Mouse (Mus musculus) kidney, embryonic 16.5 days (tissue): ENCODE measurements at regions not wholly inside any gene's neighbourhood (a gene's known extent, or its start where the extent isn't known, plus 50 kb on each side); places are given as distances from the start of the nearest gene placed in this dataset.

Experiments used
- ATAC-seq: fragments of 200-750 bp; cut with Nextera tagmentation; 2 replicates; pipeline ENCODE4 v1.8.0; 2017; ENCODE audit warnings: moderate TSS enrichment; ENCODE audit not compliant: low FRiP score, low TSS enrichment
- H3K27ac ChIP-seq: fragments of 300-500 bp; sonication (generic); 2 replicates; pipeline ENCODE4 v1.5.1; 2014; ENCODE audit warnings: low read length
- H3K27me3 ChIP-seq: fragments of 300-500 bp; sonication (generic); 2 replicates; pipeline ENCODE4 v1.6.1; 2014; ENCODE audit warnings: low read length, control low read depth, mixed read lengths; ENCODE audit not compliant: insufficient read depth
- H3K36me3 ChIP-seq: fragments of 300-500 bp; sonication (generic); 2 replicates; pipeline ENCODE4 v1.6.1; 2014; ENCODE audit warnings: low read length, control low read depth, mixed read lengths; ENCODE audit not compliant: insufficient read depth
- H3K4me1 ChIP-seq: fragments of 300-500 bp; sonication (generic); 2 replicates; pipeline ENCODE4 v1.6.1; 2014; ENCODE audit warnings: low read length, control low read depth, mixed read lengths; ENCODE audit not compliant: insufficient read depth
- H3K4me2 ChIP-seq: fragments of 300-500 bp; sonication (generic); replicated peaks from 2 replicates; pipeline ENCODE4 v1.6.1; 2014; ENCODE audit warnings: low read depth, low read length
- H3K4me3 ChIP-seq: fragments of 300-500 bp; sonication (generic); 2 replicates; pipeline ENCODE4 v1.5.1; 2014; ENCODE audit warnings: mild to moderate bottlenecking, low read length
- H3K9ac ChIP-seq: fragments of 300-500 bp; sonication (generic); replicated peaks from 2 replicates; pipeline ENCODE4 v1.6.1; 2014; ENCODE audit warnings: low read length
- H3K9me3 ChIP-seq: fragments of 300-500 bp; sonication (generic); 2 replicates; pipeline ENCODE4 v1.6.1; 2016; ENCODE audit warnings: low read length, control low read depth
- WGBS: fragments of 180-500 bp; shearing (Covaris S2); extraction: QIAGEN DNeasy Blood & Tissue Kit; methylation state at CpG from one replicate; pipeline ENCODE4 v1.1.7; 2014; 5-methylcytosine and 5-hydroxymethylcytosine counted together

DNA sequence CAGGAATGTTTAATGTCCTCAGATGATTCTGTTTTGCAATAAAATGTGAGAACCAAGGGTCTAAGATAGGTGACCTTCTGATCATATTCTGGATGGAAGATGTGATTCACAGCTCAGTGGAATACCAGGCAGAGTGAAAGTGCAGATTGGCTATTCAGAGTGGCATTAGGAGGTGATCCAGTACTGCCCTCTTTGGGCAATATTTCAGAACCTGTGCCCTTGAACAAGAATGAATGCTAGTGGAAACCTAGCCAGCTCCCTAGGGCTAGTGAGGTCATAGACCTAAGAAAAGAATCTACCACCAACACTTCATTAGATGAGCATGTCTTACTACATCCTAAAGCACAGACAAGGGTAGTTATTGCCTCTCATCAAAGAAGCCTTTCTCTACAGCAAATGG, 372.7 kb upstream of the Trib2 start:
- Histone ChIP-seq H3K9ac (no peak overlapping the region), H3K27ac (no peak overlapping the region), H3K4me1 (peaks cover 12% of the 10 kb centered on the region; the same call in 1 of the 2 replicates), H3K36me3 (no peaks in the 10 kb centered on the region), H3K9me3 (no peaks in the 10 kb centered on the region), H3K27me3 (0 out of 2 replicates have a peak, but pooled peaks cover under 1% of the 10 kb centered on the region), H3K4me2 (no peak overlapping the region), H3K4me3 (no peak overlapping the region)
- ATAC-seq = no peak

DNA sequence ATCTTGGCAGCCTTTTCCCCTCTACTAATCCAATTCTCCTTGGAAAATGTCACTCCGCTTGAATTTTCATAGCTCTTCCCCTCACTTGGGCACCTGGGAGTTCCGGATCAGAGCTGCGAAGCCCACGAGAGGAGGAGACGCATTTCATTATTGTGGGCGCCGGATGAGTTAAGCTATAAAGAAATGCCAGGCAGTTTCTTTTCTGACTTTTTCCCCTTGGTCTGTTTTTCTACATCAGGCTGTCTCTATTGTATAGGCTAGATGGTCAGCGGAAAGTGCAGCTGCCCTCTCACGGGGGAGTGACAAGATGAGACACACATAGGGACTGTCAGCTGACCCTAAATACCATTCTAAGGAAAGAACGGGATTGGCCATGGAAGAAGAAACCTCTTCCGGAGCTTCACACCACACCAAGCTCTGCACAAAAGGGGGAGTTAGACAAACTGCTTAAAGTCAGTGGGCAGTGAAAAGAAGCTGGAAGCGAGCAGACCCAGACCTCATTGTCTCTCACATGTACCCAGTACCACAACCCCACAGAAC, 369.3 kb upstream of the Trib2 start:
- Histone ChIP-seq H3K27me3 (0 out of 2 replicates have a peak, but pooled peaks cover 4% of the 10 kb centered on the region), H3K4me1 (peaks cover 8% of the 10 kb centered on the region; the same call in 1 of the 2 replicates), H3K4me3 (no peak overlapping the region), H3K27ac (no peak overlapping the region), H3K9ac (no peak overlapping the region), H3K9me3 (no peaks in the 10 kb centered on the region), H3K36me3 (no peaks in the 10 kb centered on the region), H3K4me2 (peak overlapping the region; percentile 10; the same call in 1 of the 2 replicates)
- 52% methylated on average over 12 of the region's 12 CpGs for WGBS
- no peak for ATAC-seq

DNA sequence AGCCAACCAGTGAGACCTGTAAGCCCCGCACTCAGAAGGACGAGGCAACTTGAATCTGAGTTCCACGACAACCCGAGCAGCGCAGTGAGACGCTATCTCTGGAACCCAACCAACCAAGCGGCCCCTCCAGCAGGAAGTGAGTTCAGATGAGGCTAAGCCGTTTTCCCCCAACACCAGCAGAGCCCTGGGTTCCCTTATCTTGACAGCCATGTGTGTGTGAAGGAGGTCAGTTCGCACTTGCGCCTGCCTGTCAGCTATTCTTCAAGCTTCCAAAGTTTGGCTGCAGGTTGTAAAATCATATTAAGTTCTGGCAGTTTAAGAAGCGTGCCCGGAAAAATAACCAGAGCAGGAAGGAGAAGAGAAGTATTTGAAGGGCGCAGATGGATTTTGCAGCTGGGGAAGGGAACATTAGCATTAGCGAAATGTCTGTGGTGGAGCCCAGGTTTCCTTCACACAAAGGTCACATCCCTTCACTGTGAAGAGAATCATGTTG, 368.8 kb upstream of the Trib2 start:
- Histone ChIP-seq H3K27ac (no peak overlapping the region), H3K9me3 (no peaks in the 10 kb centered on the region), H3K27me3 (0 out of 2 replicates have a peak, but pooled peaks cover 4% of the 10 kb centered on the region), H3K4me2 (peak overlapping the region; percentile 10; the same call in 1 of the 2 replicates), H3K9ac (no peak overlapping the region), H3K4me3 (no peak overlapping the region), H3K36me3 (no peaks in the 10 kb centered on the region), H3K4me1 (peaks cover 8% of the 10 kb centered on the region; the same call in 1 of the 2 replicates)
- 45% methylated on average over 14 of the region's 14 CpGs for WGBS
- ATAC-seq = no peak

- WGBS = 26% methylated on average over 4 of the region's 4 CpGs
- Histone ChIP-seq H3K4me1 (peaks cover 8% of the 10 kb centered on the region; the same call in 1 of the 2 replicates), H3K4me3 (no peak overlapping the region), H3K36me3 (no peaks in the 10 kb centered on the region), H3K4me2 (no peak overlapping the region), H3K27me3 (0 out of 2 replicates have a peak, but pooled peaks cover 4% of the 10 kb centered on the region), H3K9ac (no peak overlapping the region), H3K27ac (no peak overlapping the region), H3K9me3 (no peaks in the 10 kb centered on the region)
- no peak for ATAC-seq
These were observed 366.3 kb upstream of the Trib2 start for GRCm38 (mm10) chr12:16183055-16183454.

DNA sequence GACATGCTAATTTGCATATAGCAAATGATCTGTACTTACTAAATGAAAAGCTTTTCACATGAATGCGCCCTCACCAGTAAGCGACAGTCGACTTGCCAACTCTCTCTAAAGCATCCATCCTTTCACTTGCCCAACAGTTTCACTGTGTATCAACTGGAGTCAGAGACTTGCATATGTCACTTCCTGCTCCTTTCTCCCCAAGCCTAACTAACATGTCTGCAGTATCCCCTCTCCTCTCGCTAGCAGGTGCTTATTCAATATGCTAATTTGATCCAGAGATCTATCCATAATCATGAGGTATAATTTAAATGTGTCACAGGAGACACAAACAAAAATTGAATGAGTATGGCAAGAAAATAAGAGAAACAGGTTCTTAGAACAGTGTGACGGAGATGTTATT, 364.9 kb upstream of the Trib2 start:
- no peak for ATAC-seq
- WGBS = 85% methylated on average over 5 of the region's 5 CpGs

GRCm38 (mm10) chr12:16179897-16180296, 363.2 kb upstream of the Trib2 start:
- WGBS = 88% methylated on average over 2 of the region's 2 CpGs
- H3K4me3 ChIP-seq = no peak overlapping the region
- H3K9ac ChIP-seq = no peak overlapping the region
- H3K27me3 ChIP-seq = 0 out of 2 replicates have a peak, but pooled peaks cover 4% of the 10 kb centered on the region
- H3K4me1 ChIP-seq = no peaks in the 10 kb centered on the region
- no peak for ATAC-seq
- no peak overlapping the region for H3K4me2 ChIP-seq
- no peaks in the 10 kb centered on the region for H3K36me3 ChIP-seq
- no peak overlapping the region for H3K27ac ChIP-seq
- no peaks in the 10 kb centered on the region for H3K9me3 ChIP-seq

More for the DNA sequence above, 364.9 kb upstream of the Trib2 start:
- H3K36me3 ChIP-seq = no peaks in the 10 kb centered on the region
- no peak overlapping the region for H3K4me3 ChIP-seq
- H3K9ac ChIP-seq = no peak overlapping the region
- H3K9me3 ChIP-seq = no peaks in the 10 kb centered on the region
- peaks cover 8% of the 10 kb centered on the region; the same call in 1 of the 2 replicates for H3K4me1 ChIP-seq
- H3K27ac ChIP-seq = no peak overlapping the region
- 0 out of 2 replicates have a peak, but pooled peaks cover 4% of the 10 kb centered on the region for H3K27me3 ChIP-seq
- no peak overlapping the region for H3K4me2 ChIP-seq

GRCm38 (mm10) chr12:16176326-16176725, 359.6 kb upstream of the Trib2 start:
- Histone ChIP-seq H3K4me1 (no peaks in the 10 kb centered on the region), H3K27ac (no peak overlapping the region), H3K36me3 (no peaks in the 10 kb centered on the region), H3K9ac (no peak overlapping the region), H3K4me3 (no peak overlapping the region), H3K9me3 (no peaks in the 10 kb centered on the region), H3K4me2 (no peak overlapping the region), H3K27me3 (no peaks in the 10 kb centered on the region)
- 91% methylated on average over 1 of the region's 1 CpGs for WGBS
- no peak for ATAC-seq

DNA sequence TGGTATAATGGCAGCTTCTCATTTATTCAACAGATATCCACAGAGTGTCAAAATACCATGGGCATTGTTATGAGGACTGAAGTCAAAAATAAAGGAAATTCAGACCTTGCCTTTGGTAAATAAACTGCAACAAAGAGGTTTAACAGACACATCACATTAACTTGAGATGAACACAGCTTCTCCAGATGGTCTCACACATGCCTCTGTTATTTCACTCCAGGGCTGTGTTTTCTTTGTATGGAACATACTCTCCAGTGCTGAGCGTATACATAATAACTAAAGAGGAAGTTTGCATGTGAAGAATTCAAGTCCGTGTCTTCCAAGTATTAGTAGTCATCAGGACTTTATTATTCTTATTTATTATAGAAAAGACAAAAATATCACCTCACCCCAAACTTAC, 355.5 kb upstream of the Trib2 start:
- no peak overlapping the region for H3K9ac ChIP-seq
- ATAC-seq = no peak
- no peak overlapping the region for H3K4me2 ChIP-seq
- H3K36me3 ChIP-seq = no peaks in the 10 kb centered on the region
- H3K4me1 ChIP-seq = no peaks in the 10 kb centered on the region
- H3K27ac ChIP-seq = no peak overlapping the region
- H3K4me3 ChIP-seq = no peak overlapping the region
- H3K9me3 ChIP-seq = no peaks in the 10 kb centered on the region
- WGBS = 80% methylated on average over 2 of the region's 2 CpGs
- no peaks in the 10 kb centered on the region for H3K27me3 ChIP-seq

DNA sequence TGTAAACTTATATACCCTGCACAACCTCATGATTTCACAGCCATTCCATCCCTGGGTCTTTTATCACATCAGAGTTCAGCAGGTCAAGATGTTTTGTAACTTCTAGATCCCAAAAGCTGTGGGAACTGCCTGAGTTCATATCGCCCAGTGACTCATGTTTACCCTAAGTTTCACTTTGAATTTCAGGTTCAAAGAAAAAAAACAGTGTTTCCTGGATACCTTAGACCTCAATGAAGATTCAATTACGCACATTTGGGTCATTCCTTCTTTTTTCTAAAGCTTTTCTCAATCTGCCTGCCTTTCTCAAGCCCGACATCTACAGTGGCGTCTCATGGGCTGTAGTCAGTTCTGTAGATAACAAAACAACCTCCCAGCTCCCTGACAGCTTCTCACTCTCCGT, 354.9 kb upstream of the Trib2 start:
- no peak for ATAC-seq
- Histone ChIP-seq H3K27ac (no peak overlapping the region), H3K4me2 (no peak overlapping the region), H3K9ac (no peak overlapping the region), H3K27me3 (no peaks in the 10 kb centered on the region), H3K9me3 (no peaks in the 10 kb centered on the region), H3K4me3 (no peak overlapping the region), H3K36me3 (no peaks in the 10 kb centered on the region), H3K4me1 (no peaks in the 10 kb centered on the region)
- WGBS = 68% methylated on average over 5 of the region's 5 CpGs

GRCm38 (mm10) chr12:16169781-16170535, 353.2 kb upstream of the Trib2 start:
- H3K36me3 ChIP-seq = no peaks in the 10 kb centered on the region
- no peak overlapping the region for H3K4me3 ChIP-seq
- H3K9me3 ChIP-seq = no peaks in the 10 kb centered on the region
- ATAC-seq = no peak
- H3K4me1 ChIP-seq = no peaks in the 10 kb centered on the region
- H3K9ac ChIP-seq = no peak overlapping the region
- no peak overlapping the region for H3K4me2 ChIP-seq
- 66% methylated on average over 7 of the region's 7 CpGs for WGBS
- no peaks in the 10 kb centered on the region for H3K27me3 ChIP-seq
- H3K27ac ChIP-seq = no peak overlapping the region
